Mouse (Mus musculus) frontal cortex, postnatal 25 days (tissue): Measurements from ENCODE around the gene Gm11492.

Source experiments
- DNase-seq, 2 experiments: peaks; one replicate each; pipeline ENCODE4 v3.0.0; 2022; ENCODE audit warnings: low spot score in 2 of 2

Gene Gm11492

DNA sequence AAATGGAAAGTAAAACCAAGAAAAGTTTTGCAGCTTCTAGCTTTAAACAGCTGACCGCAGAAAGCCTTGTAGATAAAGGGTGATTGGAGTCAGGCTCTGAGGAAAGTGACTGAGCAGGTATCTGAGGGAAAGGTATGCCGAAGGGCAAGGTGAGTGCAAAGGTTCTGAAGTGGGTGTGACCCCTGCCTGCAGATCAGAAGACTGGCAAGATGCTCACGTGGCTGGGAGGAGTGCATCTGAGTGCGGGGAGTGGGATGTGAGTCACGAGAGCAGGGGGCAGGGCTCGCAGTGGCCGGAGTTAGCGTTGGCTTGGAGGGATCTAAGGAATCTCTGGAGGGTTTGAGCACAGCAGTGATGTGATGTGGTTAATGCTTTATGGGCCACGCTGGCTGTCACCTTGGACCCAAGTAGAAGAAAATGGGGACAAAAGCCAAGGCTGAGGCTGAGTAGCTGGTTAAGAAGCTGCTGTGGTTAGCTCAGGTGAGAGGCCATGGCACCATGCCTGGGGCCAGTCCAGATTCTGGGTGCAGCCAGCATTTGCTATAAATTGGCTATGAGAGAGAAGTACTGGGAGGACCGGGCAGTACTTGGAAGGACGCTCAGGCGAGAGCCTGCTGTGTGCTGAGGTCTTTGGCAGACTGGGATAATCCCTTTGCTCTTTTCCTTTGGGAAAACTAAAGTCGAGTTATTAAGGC is 33.1 kb downstream of the Gm11492 start:
- DNase-seq, result no peak

DNA sequence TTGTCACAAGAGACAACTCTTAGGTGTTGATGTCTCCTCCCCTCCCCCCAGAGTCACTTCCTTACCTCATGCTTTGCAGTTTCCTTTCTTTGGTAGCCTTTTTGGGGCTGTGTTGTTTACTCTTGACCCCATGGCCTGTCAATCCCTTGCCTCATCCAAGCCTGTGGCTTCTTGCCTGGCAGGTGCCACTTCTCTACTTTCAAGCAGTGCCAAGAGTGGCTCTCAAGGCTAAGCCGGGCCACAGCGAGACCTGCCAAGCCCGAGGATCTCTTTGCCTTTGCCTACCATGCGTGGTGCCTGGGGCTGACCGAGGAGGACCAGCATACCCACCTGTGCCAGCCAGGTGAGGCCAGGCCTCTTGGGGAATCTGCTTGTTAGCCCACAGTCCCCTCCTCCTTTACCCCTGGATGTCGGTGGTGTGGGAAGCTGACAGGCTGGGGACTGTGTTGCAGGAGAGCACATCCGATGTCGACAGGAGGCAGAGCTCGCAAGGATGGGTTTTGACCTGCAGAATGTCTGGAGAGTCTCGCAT is 33.9 kb downstream of the Gm11492 start:
- no peak for DNase-seq

- no peak for DNase-seq
Measured at GRCm38 (mm10) chr11:87602234-87602633, 35.8 kb downstream of the Gm11492 start.

- DNase-seq, result no peak
Measured at GRCm38 (mm10) chr11:87603571-87603970, 37.1 kb downstream of the Gm11492 start.

DNA sequence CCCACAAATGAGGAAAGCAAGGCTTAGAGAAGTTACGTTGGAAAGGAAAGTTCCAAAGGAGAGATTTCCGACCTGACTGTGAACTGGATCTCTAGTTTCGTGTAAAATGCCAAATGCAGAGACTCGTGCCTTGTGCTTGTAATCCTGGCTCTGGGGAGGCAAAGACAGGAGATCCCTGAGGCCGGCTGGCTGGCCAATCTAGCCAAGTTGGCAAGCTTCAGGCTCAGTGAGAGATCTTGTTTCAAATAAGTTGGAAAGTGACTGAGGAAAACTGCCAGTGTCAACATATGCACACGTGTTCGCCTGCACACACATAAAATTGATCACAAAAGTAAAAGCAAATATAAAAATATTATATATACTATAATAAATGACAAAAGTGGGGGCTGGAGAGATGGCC is 42.8 kb downstream of the Gm11492 start:
- DNase-seq, result no peak

- DNase-seq, result no peak
Measured at GRCm38 (mm10) chr11:87611547-87611946, 45.1 kb downstream of the Gm11492 start.

DNA sequence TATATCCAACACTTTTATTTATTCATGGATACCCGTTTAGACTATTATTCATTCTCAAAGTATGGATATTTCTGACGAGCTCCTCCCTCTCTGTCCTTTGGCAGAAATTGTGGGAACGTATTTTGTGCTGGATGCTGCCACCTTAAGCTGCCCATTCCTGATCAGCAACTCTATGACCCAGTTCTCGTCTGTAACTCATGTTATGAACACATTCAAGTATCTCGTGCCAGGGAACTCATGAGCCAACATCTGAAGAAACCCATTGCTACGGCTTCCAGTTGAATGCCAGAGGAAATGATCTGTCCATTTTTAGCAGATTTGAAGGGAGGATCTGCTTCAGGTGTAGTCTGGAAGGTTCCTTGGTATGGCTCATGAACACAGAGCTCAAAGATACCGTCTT is 47.5 kb downstream of the Gm11492 start:
- no peak for DNase-seq

GRCm38 (mm10) chr11:87615551-87615950 is 49.1 kb downstream of the Gm11492 start:
- no peak for DNase-seq

- no peak for DNase-seq
Measured at GRCm38 (mm10) chr11:87615952-87616351, 49.5 kb downstream of the Gm11492 start.

DNA sequence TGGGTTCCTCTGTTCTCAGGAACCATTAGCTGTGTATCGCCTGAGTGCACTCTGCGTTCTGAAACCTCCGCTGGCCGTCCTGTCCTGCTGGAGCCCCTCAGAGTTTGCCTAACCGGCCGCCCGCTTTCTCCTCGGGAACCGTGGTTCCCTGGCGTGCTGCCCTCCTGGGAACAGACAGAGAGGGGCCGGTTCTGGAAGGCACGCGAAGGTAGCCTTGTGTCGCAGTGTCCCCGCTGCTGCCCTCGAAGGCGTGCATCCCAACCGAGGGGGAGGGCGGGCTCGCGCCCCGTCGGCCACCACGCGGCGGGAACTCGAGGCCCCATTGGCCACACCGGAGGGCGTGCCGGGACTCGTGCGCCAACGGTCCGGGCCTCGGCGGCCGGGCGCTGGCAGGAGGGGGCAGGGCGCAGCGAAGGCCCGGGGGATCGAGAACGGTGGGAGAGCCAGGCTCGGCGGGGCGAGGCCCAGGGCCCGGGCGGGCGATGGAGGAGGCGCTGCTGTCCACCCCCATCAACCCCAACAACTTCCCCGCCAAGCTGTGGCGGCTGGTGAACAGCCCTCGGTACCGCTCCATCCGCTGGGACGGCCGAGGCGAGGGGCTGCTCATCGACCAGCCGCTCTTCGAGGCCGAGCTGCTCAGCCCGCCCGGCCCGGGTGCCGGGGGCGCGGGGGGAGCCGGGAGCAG is 50.5 kb downstream of the Gm11492 start, which contains the start of gene Hsf5:
Gene Hsf5 (plus strand): TSS at position 375 of the 685 bp plus-strand sequence.
- DNase-seq, result no peak

DNA sequence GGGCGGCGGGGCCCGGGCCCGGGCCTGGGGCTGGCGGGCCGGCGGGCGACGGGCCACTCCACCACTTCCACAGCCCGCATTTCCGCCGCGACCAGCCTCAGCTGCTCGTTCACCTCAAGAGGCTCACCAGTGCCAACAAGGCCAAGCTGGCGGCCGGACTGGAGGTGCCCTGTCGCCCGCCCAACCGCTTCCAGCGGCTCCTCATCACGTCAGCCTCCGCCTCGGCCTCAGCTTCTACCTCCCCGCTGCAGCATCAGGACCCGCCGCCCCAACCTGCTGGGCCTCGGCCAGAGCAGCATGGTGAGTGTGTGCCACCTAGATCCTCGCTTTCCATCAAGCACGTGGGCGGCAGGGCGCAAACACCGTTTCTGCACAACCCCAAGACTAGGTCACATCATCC is 51.2 kb downstream of the Gm11492 start:
- DNase-seq, result no peak
